In genomic region chr14:52465738-52466137, GRCm38 (mm10) we compare ENCODE assay signal across 24 mouse cellular contexts. TPM values are rescaled to one million over a fixed set of nuclear protein-coding genes. Genes with fewer than 3 reads are reported as not detected.
"Had no signal": no experiment of that assay in that cellular context is flagged by ENCODE, and none has a peak within 500 bp of the region (broad histone marks: within the 10 kb centered on the region; RNA-seq: fewer than 3 reads in every experiment).

No protein-coding gene starts in this region.

- DNase-seq: retina, postnatal 1 day; right cerebral cortex, adult 18-20 months; right cerebral cortex, postnatal 14 days; right cerebral cortex, postnatal 25 days; right cerebral cortex, postnatal 4 days; spleen, adult 18-20 months; thymus, adult 18-20 months; thymus, adult 2 months; thymus, postnatal 14 days; thymus, postnatal 25 days; thymus, postnatal 36 days; thymus, postnatal 4 days had no signal

- H3K9me3 ChIP-seq: neural tube, embryonic 13.5 days; neural tube, embryonic 15.5 days; stomach, embryonic 15.5 days had no signal

- H3K9ac ChIP-seq: neural tube, embryonic 13.5 days; neural tube, embryonic 15.5 days; stomach, embryonic 15.5 days had no signal

- H3K27me3 ChIP-seq: neural tube, embryonic 13.5 days; neural tube, embryonic 15.5 days; stomach, embryonic 15.5 days had no signal

- H3K4me1 ChIP-seq: neural tube, embryonic 13.5 days; neural tube, embryonic 15.5 days; stomach, embryonic 15.5 days had no signal

- H3K4me2 ChIP-seq: neural tube, embryonic 13.5 days; neural tube, embryonic 15.5 days; stomach, embryonic 15.5 days had no signal

- H3K4me3 ChIP-seq: neural tube, embryonic 13.5 days; neural tube, embryonic 15.5 days; stomach, embryonic 15.5 days had no signal

- H3K27ac ChIP-seq: neural tube, embryonic 13.5 days; neural tube, embryonic 15.5 days; stomach, embryonic 15.5 days; stomach, postnatal 0 days had no signal

- H3K36me3 ChIP-seq: neural tube, embryonic 13.5 days; neural tube, embryonic 15.5 days; stomach, embryonic 15.5 days had no signal

RNA-seq across cellular contexts. Expression of gene Olfr1508, which starts 1.6 kb away (rescaled TPM):
- polyA plus RNA-seq: neural tube, embryonic 13.5 days; neural tube, embryonic 14.5 days; small intestine, adult 2 months; spleen, adult 2 months; stomach, embryonic 14.5 days; stomach, embryonic 15.5 days; stomach, embryonic 16.5 days; stomach, postnatal 0 days; testis, adult 2 months; thymus, adult 2 months; thymus, postnatal 0 days; urinary bladder, adult 2 months had no signal

RNA-seq across cellular contexts. Expression of gene Olfr1509, which starts 22.9 kb away (rescaled TPM):
- polyA plus RNA-seq: neural tube, embryonic 13.5 days; neural tube, embryonic 14.5 days; neural tube, embryonic 15.5 days; small intestine, adult 2 months; spleen, adult 2 months; stomach, embryonic 14.5 days; stomach, embryonic 15.5 days; stomach, embryonic 16.5 days; stomach, postnatal 0 days; thymus, adult 2 months; thymus, postnatal 0 days; urinary bladder, adult 2 months had no signal

RNA-seq across cellular contexts. Expression of gene Olfr1507, which starts 29.8 kb away (rescaled TPM):
- polyA plus RNA-seq: neural tube, embryonic 13.5 days; neural tube, embryonic 14.5 days; neural tube, embryonic 15.5 days; small intestine, adult 2 months; spleen, adult 2 months; stomach, embryonic 14.5 days; stomach, embryonic 15.5 days; stomach, embryonic 16.5 days; stomach, postnatal 0 days; testis, adult 2 months; thymus, postnatal 0 days; urinary bladder, adult 2 months had no signal

RNA-seq across cellular contexts. Expression of gene Olfr1510, which starts 51.6 kb away (rescaled TPM):
- polyA plus RNA-seq: neural tube, embryonic 13.5 days; neural tube, embryonic 14.5 days; neural tube, embryonic 15.5 days; small intestine, adult 2 months; spleen, adult 2 months; stomach, embryonic 14.5 days; stomach, embryonic 15.5 days; testis, adult 2 months; thymus, adult 2 months; thymus, postnatal 0 days; urinary bladder, adult 2 months had no signal
